Mouse (Mus musculus) liver, adult (tissue): ENCODE results near the gene Gm11555.
"Not testable (repeated sequence)": the region's sequence is repeated elsewhere in the genome, so short reads cannot be mapped to it uniquely, and the experiment has no call there.

ENCODE experiments used
- GATA4 ChIP-seq: IDR thresholded peaks from 2 replicates; pipeline ENCODE4 v1.6.1; 2014; ENCODE audit warnings: mild to moderate bottlenecking, low read length; ENCODE audit not compliant: insufficient replicate concordance

Gene Gm11555

DNA sequence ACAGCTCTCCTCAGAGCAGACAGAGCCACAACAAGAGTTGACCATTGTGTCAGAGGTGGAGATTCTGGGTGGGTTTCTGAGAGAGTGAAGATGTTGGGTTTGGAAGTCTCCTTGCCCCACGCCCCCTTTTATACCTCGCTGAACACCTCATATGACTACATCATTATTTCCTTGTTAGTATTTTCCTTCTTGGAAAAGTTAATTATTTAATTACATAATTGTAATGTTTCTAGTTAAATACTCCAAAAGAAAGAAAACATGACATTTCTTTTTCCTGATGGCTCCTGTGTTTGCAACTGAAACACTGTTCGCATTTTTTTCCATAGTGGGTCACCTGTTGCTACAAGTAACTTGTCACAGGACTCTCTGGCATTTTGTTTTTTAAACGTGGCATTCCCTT, 21.9 kb downstream of the Gm11555 start, which contains the start of gene Krtap4-1:
TSS of gene Krtap4-1 (minus strand) at position 101 of the 400 bp plus-strand sequence.
- no peak for TF ChIP-seq GATA4

DNA sequence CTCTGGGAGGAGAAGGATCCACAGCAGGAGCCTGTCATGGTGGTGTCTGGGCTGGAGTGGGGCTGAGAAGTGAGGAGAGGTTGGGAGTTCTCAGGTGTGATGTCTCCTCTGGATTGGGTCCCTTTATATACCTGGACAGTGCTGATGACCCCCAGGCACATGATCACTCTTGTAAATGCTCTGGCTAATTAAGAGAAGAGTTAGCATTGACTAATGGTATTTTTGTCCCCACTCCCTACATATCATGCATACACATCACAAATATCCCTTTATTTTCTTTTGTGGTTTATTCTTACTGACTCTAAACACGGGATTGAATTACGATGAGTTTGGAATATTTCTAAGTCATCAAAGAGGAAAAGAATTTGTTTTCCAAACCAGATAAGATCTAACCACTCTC, 29.7 kb downstream of the Gm11555 start, which contains the start of gene Gm11562:
TSS of gene Gm11562 (minus strand) at position 101 of the 400 bp plus-strand sequence.
- no peak for TF ChIP-seq GATA4

DNA sequence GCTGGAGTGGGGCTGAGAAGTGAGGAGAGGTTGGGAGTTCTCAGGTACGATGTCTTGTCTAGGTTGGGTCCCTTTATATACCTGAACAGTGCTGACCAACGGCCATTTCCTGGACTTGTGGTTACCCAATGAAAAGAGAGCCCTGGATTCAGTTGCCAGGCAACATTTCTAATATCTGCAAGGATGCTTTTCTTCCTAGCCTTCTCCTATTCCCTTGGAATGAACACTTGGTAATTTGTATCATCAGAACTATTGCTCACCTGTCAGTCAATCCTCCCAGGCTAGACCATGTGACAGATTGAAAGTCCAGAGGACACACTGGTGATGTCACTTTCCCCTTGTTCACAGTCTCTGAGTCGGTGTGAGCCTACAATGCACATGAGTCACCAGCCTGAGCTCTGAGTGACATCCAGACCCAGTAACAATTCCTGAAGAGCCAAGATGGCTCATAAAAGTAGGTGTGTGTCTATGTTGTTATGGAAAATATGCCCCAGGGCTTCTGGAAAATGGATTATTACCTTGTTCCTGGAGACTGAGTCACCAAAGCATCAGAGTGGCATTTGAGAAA, 35.2 kb downstream of the Gm11555 start, which contains the start of gene Krtap2-4:
TSS of gene Krtap2-4 (minus strand) at position 51 of the 568 bp plus-strand sequence.
- TF ChIP-seq GATA4: no peak

DNA sequence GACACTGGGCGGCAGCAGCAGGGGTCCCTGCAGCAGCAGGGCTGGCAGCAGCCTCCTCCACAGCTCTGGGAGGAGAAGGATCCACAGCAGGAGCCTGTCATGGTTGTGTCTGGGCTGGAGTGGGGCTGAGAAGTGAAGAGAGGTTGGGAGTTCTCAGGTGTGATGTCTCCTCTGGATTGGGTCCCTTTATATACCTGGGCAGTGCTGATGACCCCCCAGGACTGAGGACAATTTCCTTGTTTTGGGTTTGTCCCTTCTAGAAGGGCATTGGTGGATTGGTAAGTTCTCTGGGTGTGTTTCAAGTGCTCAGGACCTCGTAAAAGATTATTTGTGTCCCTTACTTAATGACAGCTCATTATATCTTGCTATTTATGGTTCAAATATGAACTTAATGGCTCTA, 39.9 kb downstream of the Gm11555 start, which contains the start of gene Gm11937:
TSS of gene Gm11937 (minus strand) at position 101 of the 400 bp plus-strand sequence.
- not testable (repeated sequence) for TF ChIP-seq GATA4

DNA sequence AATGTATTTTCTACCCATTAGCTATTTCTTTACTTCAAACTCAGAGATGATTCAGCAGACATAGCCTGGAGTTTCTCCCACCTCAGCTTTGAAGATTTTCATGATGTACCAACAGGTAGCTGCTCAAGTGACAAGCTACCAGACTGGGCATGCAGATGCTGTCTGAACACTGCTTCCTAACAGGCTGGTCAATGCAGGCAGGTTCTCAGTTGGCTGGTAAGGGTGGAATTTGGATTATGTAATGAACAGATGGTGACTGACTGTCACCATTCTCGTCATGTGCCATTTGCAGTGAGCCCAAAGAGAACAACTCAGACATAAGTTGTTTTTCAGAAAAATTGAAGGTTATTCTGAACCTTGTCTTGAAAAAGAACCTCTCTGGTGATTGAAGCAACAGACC, 40.9 kb downstream of the Gm11555 start:
- no peak for TF ChIP-seq GATA4

DNA sequence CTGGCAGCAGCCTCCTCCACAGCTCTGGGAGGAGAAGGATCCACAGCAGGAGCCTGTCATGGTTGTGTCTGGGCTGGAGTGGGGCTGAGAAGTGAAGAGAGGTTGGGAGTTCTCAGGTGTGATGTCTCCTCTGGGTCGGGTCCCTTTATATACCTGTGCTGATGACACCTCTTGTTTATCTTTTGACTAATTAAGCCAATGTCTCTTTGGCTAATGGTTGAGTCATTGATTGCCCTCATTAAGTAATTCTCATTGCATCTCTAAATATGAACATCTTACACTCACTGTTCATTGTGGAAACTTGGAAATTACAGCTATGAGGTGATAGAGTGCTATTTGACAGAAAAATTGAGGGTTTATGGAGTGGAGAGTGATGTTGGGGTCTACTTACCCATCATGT, 46.8 kb downstream of the Gm11555 start, which contains the start of gene Gm11938:
TSS of gene Gm11938 (minus strand) at position 101 of the 400 bp plus-strand sequence.
- TF ChIP-seq GATA4: not testable (repeated sequence)
